Mouse (Mus musculus): ENCODE data around the gene Lrrn3.

DNA sequence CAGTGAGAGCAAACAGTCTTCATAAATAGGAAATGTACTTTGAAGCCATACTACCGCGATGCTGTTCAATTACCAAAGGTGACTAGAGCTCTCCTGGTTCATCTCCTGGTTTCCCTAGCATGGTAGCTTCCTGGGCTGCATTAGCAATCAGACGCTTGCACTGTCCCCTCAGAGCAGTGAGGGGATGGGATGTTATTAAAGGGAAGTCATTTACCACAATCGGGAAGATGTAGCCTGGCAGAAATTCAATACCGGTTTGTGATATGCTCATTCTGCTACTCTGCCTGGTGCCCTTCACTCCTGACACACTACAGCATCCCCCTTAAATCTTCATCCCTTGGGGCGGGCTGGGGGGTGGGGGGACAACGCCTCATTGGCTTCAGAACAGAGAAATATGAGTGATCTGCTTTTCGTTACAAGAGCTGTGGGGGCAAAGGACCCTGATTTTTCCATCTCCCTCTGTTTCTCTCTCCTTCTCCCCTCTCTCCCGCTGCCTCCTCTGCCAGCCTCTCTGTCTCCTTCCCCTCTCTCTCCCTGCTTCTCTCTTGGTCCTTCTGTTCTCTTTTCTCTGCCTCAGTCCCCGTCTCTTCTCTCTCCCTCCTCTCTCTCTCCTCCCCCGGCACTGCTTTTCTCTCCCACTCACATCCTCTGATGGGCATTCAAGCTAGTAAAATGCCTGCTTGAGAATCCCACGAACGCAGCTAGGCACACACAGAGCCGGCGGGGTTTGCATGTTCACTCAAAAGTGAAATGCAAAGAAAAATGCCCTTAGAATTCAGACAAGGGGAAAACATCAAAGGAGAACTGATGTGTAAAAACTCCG is 1.3 kb downstream of the Lrrn3 start:
- TF ChIP-seq CTCF (IDR thresholded peaks at IDR 0.05; ENCODE audit: borderline replicate concordance, insufficient read depth, low read length) (no peak), POLR2A (IDR thresholded peaks at IDR 0.05; ENCODE audit: low read depth, low read length) (no peak)

Measured in embryonic fibroblast, embryonic 13.5 days (primary cell).